ENCODE assay signal across 13 mouse cellular contexts in the genomic region with DNA sequence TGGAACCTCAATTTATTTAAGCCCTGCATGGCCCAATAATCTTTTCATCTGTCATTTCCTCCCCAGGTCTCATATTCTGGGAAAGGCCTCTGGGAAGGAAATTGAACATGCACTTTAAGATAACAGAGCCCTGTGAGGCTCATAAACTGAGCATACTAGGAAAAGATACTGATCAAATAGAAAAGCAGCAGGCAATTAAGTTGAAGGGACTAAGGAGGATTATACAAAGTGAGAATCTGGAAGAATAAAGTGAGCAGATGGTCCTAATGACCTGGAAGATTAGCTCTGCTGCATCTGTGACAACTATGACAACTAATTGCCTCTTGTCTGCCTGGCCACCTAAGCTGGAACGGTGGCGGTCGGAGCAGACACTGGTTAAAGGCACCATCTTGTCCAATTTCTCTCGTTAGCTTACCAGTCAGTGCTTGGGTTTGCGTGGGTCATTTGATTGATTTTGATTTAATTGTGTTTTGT. TPM values are rescaled to one million over a fixed set of nuclear protein-coding genes. Genes with fewer than 3 reads are reported as not detected.
A peak's percentile ranks its signal among the peaks of the same experiment; 100 is the strongest.
DNase-seq lines count a peak whose midpoint lies in the region; ATAC-seq and TF ChIP-seq lines count a peak whose summit lies in the region.
"Had no signal": no experiment of that assay in that cellular context is flagged by ENCODE, and none has a peak within 500 bp of the region (broad histone marks: within the 10 kb centered on the region; RNA-seq: fewer than 3 reads in every experiment).

No protein-coding gene starts in this region.

- H3K4me2 ChIP-seq in forebrain, embryonic 12.5 days = no peak overlapping the region
- H3K4me2 ChIP-seq in forebrain, postnatal 0 days (ENCODE audit: low read depth) = no peak overlapping the region
- H3K4me2 ChIP-seq in hindbrain, embryonic 13.5 days = no peak overlapping the region
- H3K4me2 ChIP-seq in neural tube, embryonic 12.5 days (replicated peaks) = no peak overlapping the region
- H3K4me2 ChIP-seq: embryonic facial prominence, embryonic 13.5 days had no signal

- no peaks in the 10 kb centered on the region for H3K9me3 ChIP-seq in forebrain, embryonic 12.5 days
- no peaks in the 10 kb centered on the region for H3K9me3 ChIP-seq in forebrain, postnatal 0 days (ENCODE audit: low read length)
- H3K9me3 ChIP-seq in hindbrain, embryonic 13.5 days = no peaks in the 10 kb centered on the region
- H3K9me3 ChIP-seq in neural tube, embryonic 12.5 days = no peaks in the 10 kb centered on the region
- H3K9me3 ChIP-seq: embryonic facial prominence, embryonic 13.5 days; heart, embryonic 10.5 days had no signal

- peaks cover 21% of the 10 kb centered on the region for H3K4me1 ChIP-seq in forebrain, embryonic 12.5 days
- peaks cover 7% of the 10 kb centered on the region for H3K4me1 ChIP-seq in forebrain, postnatal 0 days (ENCODE audit: insufficient read depth)
- peaks cover 32% of the 10 kb centered on the region for H3K4me1 ChIP-seq in hindbrain, embryonic 13.5 days (replicated peaks)
- peaks cover 13% of the 10 kb centered on the region; the same call in 1 of the 2 replicates for H3K4me1 ChIP-seq in neural tube, embryonic 12.5 days

- no peak overlapping the region for H3K9ac ChIP-seq in forebrain, embryonic 12.5 days
- H3K9ac ChIP-seq in forebrain, postnatal 0 days = no peak overlapping the region
- no peak overlapping the region for H3K9ac ChIP-seq in hindbrain, embryonic 13.5 days
- no peak overlapping the region for H3K9ac ChIP-seq in neural tube, embryonic 12.5 days
- H3K9ac ChIP-seq: embryonic facial prominence, embryonic 13.5 days; liver, postnatal 0 days had no signal

- H3K27ac ChIP-seq in forebrain, embryonic 12.5 days = peak overlapping the region; percentile 42; the same call in 1 of the 2 replicates
- H3K27ac ChIP-seq in forebrain, postnatal 0 days (ENCODE audit: low read depth, low read length) = no peak overlapping the region
- peak overlapping the region; percentile 76 for H3K27ac ChIP-seq in hindbrain, embryonic 13.5 days
- H3K27ac ChIP-seq in neural tube, embryonic 12.5 days = no peak overlapping the region
- H3K27ac ChIP-seq: embryonic facial prominence, embryonic 13.5 days; heart, embryonic 10.5 days had no signal

- no peak for TF ChIP-seq CTCF in forebrain, postnatal 0 days (IDR thresholded peaks at IDR 0.05; ENCODE audit: low read depth)

- peak; percentile 75 for ATAC-seq in forebrain, embryonic 12.5 days (ENCODE audit: low FRiP score)
- ATAC-seq in forebrain, postnatal 0 days = no peak
- ATAC-seq in hindbrain, embryonic 13.5 days (ENCODE audit: low FRiP score) = peak; percentile 73
- ATAC-seq in neural tube, embryonic 12.5 days (ENCODE audit: low FRiP score, low read depth) = peak; percentile 72
- ATAC-seq: liver, postnatal 0 days had no signal

- no peak overlapping the region for H3K4me3 ChIP-seq in forebrain, embryonic 12.5 days (replicated peaks)
- H3K4me3 ChIP-seq in forebrain, postnatal 0 days (ENCODE audit: low read depth, low read length) = no peak overlapping the region
- no peak overlapping the region for H3K4me3 ChIP-seq in hindbrain, embryonic 13.5 days
- H3K4me3 ChIP-seq in neural tube, embryonic 12.5 days = no peak overlapping the region
- H3K4me3 ChIP-seq: embryonic facial prominence, embryonic 13.5 days; heart, embryonic 10.5 days had no signal

- no peaks in the 10 kb centered on the region for H3K36me3 ChIP-seq in forebrain, embryonic 12.5 days (replicated peaks)
- H3K36me3 ChIP-seq in forebrain, postnatal 0 days (ENCODE audit: insufficient read depth) = no peaks in the 10 kb centered on the region
- H3K36me3 ChIP-seq in hindbrain, embryonic 13.5 days = no peaks in the 10 kb centered on the region
- no peaks in the 10 kb centered on the region for H3K36me3 ChIP-seq in neural tube, embryonic 12.5 days
- H3K36me3 ChIP-seq: embryonic facial prominence, embryonic 13.5 days; heart, embryonic 10.5 days had no signal

- no peak for DNase-seq in forebrain, postnatal 0 days
- peak; percentile 59 to 61 for DNase-seq in cerebellum, postnatal 14 days
- no peak for DNase-seq in thymus, postnatal 4 days
- DNase-seq in kidney, adult 9 months = no peak
- DNase-seq in lung, adult 18-20 months = no peak
- DNase-seq: liver, postnatal 0 days; right cerebral cortex, adult 18-20 months had no signal

- H3K27me3 ChIP-seq in forebrain, embryonic 12.5 days = no peaks in the 10 kb centered on the region
- H3K27me3 ChIP-seq in forebrain, postnatal 0 days (ENCODE audit: insufficient read depth, low read length) = no peaks in the 10 kb centered on the region
- H3K27me3 ChIP-seq in hindbrain, embryonic 13.5 days = no peaks in the 10 kb centered on the region
- H3K27me3 ChIP-seq in neural tube, embryonic 12.5 days (replicated peaks) = no peaks in the 10 kb centered on the region
- H3K27me3 ChIP-seq: CH12.LX; embryonic facial prominence, embryonic 13.5 days had no signal

- WGBS in forebrain, embryonic 12.5 days = 34% methylated on average over 5 of the region's 5 CpGs
- WGBS in forebrain, postnatal 0 days = 24% methylated on average over 5 of the region's 5 CpGs
- WGBS in hindbrain, embryonic 13.5 days = 38% methylated on average over 5 of the region's 5 CpGs
- WGBS in neural tube, embryonic 12.5 days = 47% methylated on average over 5 of the region's 5 CpGs

RNA-seq across cellular contexts. Expression of a gene that starts 37.3 kb away (rescaled TPM):
- 17.3 and 19.7 TPM in 2 replicates for polyA plus RNA-seq in forebrain, embryonic 12.5 days (2016; fragmentation: Nextera tagmentation; extraction: Ambion mirVana)
- 17.3 and 20.4 TPM in 2 replicates for total RNA-seq in forebrain, postnatal 0 days (2014; rRNA removed)
- polyA plus RNA-seq in forebrain, postnatal 0 days (2015; fragmentation: Nextera tagmentation; extraction: Ambion mirVana) = 20.6 and 22.8 TPM in 2 replicates
- 22.5 and 25.5 TPM in 2 replicates for polyA plus RNA-seq in hindbrain, embryonic 13.5 days (2015; fragmentation: Nextera tagmentation; extraction: Ambion mirVana)
- 20.4 and 21.4 TPM in 2 replicates for polyA plus RNA-seq in neural tube, embryonic 12.5 days (2016; fragmentation: Nextera tagmentation; extraction: Ambion mirVana)

RNA-seq across cellular contexts. Expression of a gene that starts 57.1 kb away (rescaled TPM):
- 18.5 and 19.4 TPM in 2 replicates for polyA plus RNA-seq in forebrain, embryonic 12.5 days (2016; fragmentation: Nextera tagmentation; extraction: Ambion mirVana)
- total RNA-seq in forebrain, postnatal 0 days (2014; rRNA removed) = 43.7 and 50.0 TPM in 2 replicates
- 69.5 and 90.5 TPM in 2 replicates for polyA plus RNA-seq in forebrain, postnatal 0 days (2015; fragmentation: Nextera tagmentation; extraction: Ambion mirVana)
- polyA plus RNA-seq in hindbrain, embryonic 13.5 days (2015; fragmentation: Nextera tagmentation; extraction: Ambion mirVana) = 72.7 and 87.2 TPM in 2 replicates
- 32.9 and 37.9 TPM in 2 replicates for polyA plus RNA-seq in neural tube, embryonic 12.5 days (2016; fragmentation: Nextera tagmentation; extraction: Ambion mirVana)
- polyA plus RNA-seq: liver, postnatal 0 days had no signal

Comparison
In these comparisons a context has a peak if more than half of its experiments do, and no peak if none do; other contexts are left out.
1. H3K27ac ChIP-seq: peak in forebrain, embryonic 12.5 days (single experiment) and hindbrain, embryonic 13.5 days (single experiment); none in forebrain, postnatal 0 days (single experiment) and neural tube, embryonic 12.5 days (single experiment).
2. DNase-seq: peak in cerebellum, postnatal 14 days (2 of 2); none in forebrain, postnatal 0 days (single experiment), thymus, postnatal 4 days (single experiment), kidney, adult 9 months (single experiment) and lung, adult 18-20 months (0 of 2).